Mouse (Mus musculus): Measurements from ENCODE around the gene Usp4. TPM values are rescaled to one million over a fixed set of nuclear protein-coding genes. Genes with fewer than 3 reads are reported as not detected.

Gene Usp4
- polyA plus RNA-seq, 1 experiment from 2014 or later: 105 TPM

DNA sequence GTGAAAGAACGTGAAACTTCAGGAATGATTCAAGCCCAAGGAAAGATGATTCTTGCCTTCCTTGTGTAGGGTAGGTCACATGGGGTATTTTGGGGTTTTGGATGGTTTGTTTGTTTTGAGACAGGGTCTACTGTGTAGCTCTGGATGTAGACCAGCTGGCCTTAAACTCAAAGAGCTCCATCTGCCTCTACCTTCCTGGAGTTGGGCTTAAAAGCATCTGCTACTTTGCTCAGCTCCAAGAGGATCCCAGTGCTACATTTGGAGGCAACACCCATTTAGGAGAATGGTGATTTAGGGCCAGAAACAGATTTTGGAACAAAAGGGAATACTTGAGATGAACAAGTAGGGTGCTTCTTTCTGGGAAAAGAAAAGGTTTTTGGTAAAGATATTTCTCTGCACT lies 22.9 kb upstream of the Usp4 start:
- peaks cover 62% of the 10 kb centered on the region for H3K36me3 ChIP-seq
- no peak overlapping the region for H3K27ac ChIP-seq
- H3K9ac ChIP-seq: no peak overlapping the region
- H3K4me3 ChIP-seq (replicated peaks): no peak overlapping the region
- no peaks in the 10 kb centered on the region for H3K9me3 ChIP-seq (replicated peaks)
- WGBS: 90% methylated on average over 1 of the region's 1 CpGs
- H3K4me1 ChIP-seq: 0 out of 2 replicates have a peak, but pooled peaks cover 2% of the 10 kb centered on the region
- no peaks in the 10 kb centered on the region for H3K27me3 ChIP-seq
- no peak overlapping the region for H3K4me2 ChIP-seq
- ATAC-seq (replicated peaks; ENCODE audit: low FRiP score): no peak

DNA sequence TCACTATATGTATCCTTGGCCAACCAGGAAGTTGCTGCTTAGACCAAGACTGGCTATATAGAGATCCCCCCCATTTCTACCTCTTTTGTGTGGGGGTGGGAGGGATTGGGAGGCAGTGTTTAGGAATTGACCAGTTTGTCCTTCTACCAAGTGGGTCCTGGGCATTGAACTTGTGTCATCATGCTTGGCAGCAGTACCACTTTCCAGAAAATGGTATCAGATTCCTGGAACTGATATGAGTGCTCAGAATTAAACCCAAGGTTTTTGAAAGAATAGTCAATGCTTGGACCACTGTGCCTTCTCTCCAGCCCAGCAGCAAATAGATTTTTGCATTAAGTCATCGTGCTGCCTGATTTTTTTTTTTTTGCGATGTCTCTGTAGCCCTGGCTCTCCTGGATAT lies 21.8 kb upstream of the Usp4 start:
- H3K9me3 ChIP-seq (replicated peaks): no peaks in the 10 kb centered on the region
- no peak for ATAC-seq (replicated peaks; ENCODE audit: low FRiP score)
- WGBS: 98% methylated on average over 2 of the region's 2 CpGs
- no peak overlapping the region for H3K27ac ChIP-seq
- H3K4me1 ChIP-seq: 0 out of 2 replicates have a peak, but pooled peaks cover 2% of the 10 kb centered on the region
- no peaks in the 10 kb centered on the region for H3K27me3 ChIP-seq
- H3K36me3 ChIP-seq: peaks cover 64% of the 10 kb centered on the region
- no peak overlapping the region for H3K4me2 ChIP-seq
- no peak overlapping the region for H3K4me3 ChIP-seq (replicated peaks)
- no peak overlapping the region for H3K9ac ChIP-seq

DNA sequence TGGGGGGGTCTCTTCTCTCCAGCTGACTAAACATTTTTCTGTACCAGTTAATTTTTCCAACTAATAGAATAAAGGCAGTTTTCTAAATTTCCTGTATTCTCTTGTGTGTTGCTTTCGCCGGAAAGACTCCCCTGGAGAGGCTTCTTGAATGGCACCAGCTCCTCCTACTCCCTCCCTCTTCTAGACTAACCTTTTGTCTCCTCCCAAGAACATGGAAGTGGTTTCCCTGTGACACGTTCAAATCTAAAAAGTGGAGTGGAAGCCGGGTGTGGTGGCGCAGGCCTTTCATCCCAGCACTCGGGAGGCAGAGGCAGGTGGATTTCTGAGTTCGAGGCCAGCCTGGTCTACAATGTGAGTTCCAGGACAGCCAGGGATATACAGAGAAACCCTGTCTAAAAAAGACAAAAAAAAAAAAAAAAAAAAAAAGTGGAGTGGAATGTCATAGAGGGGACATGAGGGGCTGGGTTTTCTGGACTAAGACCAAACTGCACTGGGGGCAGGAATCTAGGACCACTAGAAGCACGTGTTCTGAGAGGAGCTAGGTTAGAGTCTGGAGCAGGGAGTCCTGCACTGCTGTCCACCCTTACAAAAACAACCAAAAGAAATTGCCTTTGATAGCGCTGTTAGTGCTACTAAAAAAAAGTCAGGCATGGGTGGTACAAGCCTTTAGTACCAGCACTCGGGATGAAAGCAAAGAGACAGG lies 9.7 kb upstream of the Usp4 start:
- 65% methylated on average over 10 of the region's 10 CpGs for WGBS
- Histone ChIP-seq H3K9ac (0 out of 2 replicates have a peak overlapping the region, but pooled peaks have one; percentile 86), H3K36me3 (peaks cover 49% of the 10 kb centered on the region), H3K27me3 (no peaks in the 10 kb centered on the region), H3K4me3 (replicated peaks) (peak overlapping the region; percentile 73), H3K4me1 (peaks cover 41% of the 10 kb centered on the region), H3K9me3 (replicated peaks) (no peaks in the 10 kb centered on the region), H3K4me2 (peak overlapping the region; percentile 78; the same call in 1 of the 2 replicates), H3K27ac (peak overlapping the region; percentile 96)
- ATAC-seq (replicated peaks; ENCODE audit: low FRiP score): no peak

DNA sequence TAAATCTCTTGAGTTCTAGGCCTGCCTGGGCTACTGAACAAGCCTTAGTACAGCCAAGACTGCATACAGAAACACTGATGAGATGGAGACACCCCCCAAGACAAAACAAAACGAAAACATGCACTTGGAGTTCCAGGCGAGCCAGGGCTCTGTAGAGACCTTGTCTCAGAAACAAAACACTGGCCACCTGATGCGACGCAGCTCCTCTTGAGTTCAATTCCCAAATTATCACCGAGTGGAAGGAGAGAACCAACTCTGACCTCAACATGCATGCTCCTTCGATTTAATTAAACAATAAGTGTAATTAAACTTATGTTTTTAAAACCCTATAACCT lies 9.1 kb upstream of the Usp4 start:
- Histone ChIP-seq H3K27ac (peak overlapping the region; percentile 96), H3K9me3 (replicated peaks) (no peaks in the 10 kb centered on the region), H3K4me3 (replicated peaks) (peak overlapping the region; percentile 73), H3K36me3 (peaks cover 44% of the 10 kb centered on the region), H3K4me1 (peaks cover 41% of the 10 kb centered on the region), H3K9ac (0 out of 2 replicates have a peak overlapping the region, but pooled peaks have one; percentile 86), H3K4me2 (peak overlapping the region; percentile 78), H3K27me3 (no peaks in the 10 kb centered on the region)
- 15% methylated on average over 6 of the region's 6 CpGs for WGBS
- peak; percentile 13; the same call in 1 of the 2 replicates for ATAC-seq (replicated peaks; ENCODE audit: low FRiP score)

DNA sequence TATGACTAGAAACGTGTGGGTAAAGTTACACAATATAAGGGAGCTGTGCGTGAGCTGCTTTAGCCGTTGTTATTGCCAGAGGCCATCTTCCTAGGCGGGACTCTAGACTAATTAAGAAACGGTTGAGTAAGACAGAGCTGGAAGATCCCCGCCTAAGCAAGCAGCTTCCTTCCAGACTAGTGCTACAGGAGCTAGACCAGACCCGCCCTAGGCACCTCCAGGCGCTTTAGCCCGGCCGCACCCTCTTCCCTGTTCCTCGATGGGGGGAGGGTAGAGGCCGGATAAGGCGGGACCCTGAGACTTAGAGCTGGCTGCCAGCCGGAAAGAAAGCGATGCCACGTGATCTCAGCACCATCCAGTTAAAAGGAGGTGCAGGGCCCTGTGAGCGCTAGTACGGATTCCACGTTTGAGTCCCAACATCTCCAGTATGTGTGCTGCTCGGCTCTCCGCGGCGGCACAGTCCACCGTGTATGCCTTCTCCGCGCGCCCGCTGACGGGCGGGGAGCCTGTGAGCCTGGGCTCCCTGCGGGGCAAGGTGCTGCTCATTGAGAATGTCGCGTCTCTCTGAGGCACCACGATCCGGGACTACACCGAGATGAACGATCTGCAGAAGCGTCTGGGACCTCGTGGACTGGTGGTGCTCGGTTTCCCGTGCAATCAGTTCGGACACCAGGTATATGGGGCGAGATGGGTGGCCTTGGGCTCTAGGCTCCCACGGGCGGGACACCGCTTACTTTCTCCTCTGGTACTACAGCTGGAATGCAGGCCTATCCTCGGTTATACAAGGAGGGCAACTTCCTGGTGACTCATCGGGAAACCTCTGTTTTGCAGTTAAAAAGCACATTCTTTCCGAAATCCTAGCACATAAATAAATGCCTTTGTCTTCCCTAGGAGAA lies 8.5 kb upstream of the Usp4 start, which contains the start of gene Gpx1:
TSS of gene Gpx1 (plus strand) at position 18 of the 896 bp plus-strand sequence.
- Histone ChIP-seq H3K9ac (peak within 1 kb of the TSS; percentile 86), H3K4me3 (replicated peaks) (peak within 1 kb of the TSS; percentile 73), H3K9me3 (replicated peaks) (no peaks in the 10 kb centered on the region), H3K4me1 (peaks cover 41% of the 10 kb centered on the region), H3K27ac (peak within 1 kb of the TSS; percentile 96), H3K4me2 (peak within 1 kb of the TSS; percentile 78), H3K36me3 (peaks cover 38% of the 10 kb centered on the region), H3K27me3 (no peaks in the 10 kb centered on the region)
- peak; percentile 99 for ATAC-seq (replicated peaks; ENCODE audit: low FRiP score)
- WGBS: under 1% methylated on average over 49 of the region's 49 CpGs

DNA sequence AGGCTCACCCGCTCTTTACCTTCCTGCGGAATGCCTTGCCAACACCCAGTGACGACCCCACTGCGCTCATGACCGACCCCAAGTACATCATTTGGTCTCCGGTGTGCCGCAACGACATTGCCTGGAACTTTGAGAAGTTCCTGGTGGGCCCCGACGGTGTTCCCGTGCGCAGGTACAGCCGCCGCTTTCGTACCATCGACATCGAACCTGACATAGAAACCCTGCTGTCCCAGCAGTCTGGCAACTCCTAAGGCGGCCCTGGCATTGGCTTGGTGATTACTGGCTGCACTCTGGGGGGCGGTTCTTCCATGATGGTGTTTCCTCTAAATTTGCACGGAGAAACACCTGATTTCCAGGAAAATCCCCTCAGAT lies 7.8 kb upstream of the Usp4 start:
- Histone ChIP-seq H3K4me3 (replicated peaks) (peak overlapping the region; percentile 73), H3K27ac (peak overlapping the region; percentile 96), H3K27me3 (no peaks in the 10 kb centered on the region), H3K36me3 (peaks cover 31% of the 10 kb centered on the region), H3K9ac (peak overlapping the region; percentile 86), H3K9me3 (replicated peaks) (no peaks in the 10 kb centered on the region), H3K4me2 (peak overlapping the region; percentile 78), H3K4me1 (peaks cover 41% of the 10 kb centered on the region)
- no peak for ATAC-seq (replicated peaks; ENCODE audit: low FRiP score)
- WGBS: 8% methylated on average over 20 of the region's 20 CpGs

DNA sequence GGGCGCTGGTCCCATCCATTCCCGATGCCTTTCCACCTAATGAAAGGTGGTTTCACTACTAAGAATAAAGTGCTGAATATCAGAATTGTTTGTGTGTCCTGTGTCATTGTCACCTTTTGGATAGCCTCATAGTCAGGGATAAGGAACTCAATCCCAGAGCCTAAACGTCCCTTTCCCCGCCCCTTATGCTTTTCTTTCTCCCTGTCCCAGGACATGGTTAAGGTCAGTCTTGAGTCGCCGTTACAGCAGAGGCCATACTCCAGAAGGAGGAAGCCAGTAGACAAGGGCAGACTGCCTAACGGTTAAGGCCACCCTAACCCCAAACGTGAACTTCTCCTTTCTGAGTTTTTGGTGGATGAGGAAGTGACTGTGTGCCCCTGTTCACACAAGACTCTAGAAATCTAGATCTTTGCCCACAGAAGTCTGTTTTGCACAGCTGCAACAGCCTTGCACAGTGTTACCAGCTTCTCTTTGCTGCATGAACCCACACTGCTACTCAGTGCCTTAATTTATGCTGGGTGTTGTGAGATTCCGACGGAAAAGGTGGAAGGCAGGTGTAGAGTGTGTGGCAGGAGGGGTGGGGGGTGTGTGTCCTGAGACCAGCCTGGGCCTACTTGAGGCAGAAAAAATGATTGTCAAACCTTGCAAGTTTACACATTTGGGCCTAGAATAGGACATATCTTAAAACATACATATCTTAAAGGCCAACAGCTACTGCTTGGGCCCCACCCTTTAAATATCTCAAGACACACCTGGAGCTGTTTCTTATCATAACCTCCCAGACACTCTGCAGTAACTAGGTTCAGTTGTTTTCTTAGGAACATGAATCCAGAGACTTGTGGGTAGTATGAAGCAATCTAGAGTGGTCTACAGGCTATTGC lies 7.2 kb upstream of the Usp4 start:
- peaks cover 24% of the 10 kb centered on the region for H3K36me3 ChIP-seq
- WGBS: 49% methylated on average over 10 of the region's 10 CpGs
- H3K4me1 ChIP-seq: peaks cover 41% of the 10 kb centered on the region
- H3K4me2 ChIP-seq: peak overlapping the region; percentile 78
- H3K27me3 ChIP-seq: no peaks in the 10 kb centered on the region
- peak overlapping the region; percentile 96 for H3K27ac ChIP-seq
- no peak for ATAC-seq (replicated peaks; ENCODE audit: low FRiP score)
- peak overlapping the region; percentile 86 for H3K9ac ChIP-seq
- peak overlapping the region; percentile 73 for H3K4me3 ChIP-seq (replicated peaks)
- no peaks in the 10 kb centered on the region for H3K9me3 ChIP-seq (replicated peaks)

DNA sequence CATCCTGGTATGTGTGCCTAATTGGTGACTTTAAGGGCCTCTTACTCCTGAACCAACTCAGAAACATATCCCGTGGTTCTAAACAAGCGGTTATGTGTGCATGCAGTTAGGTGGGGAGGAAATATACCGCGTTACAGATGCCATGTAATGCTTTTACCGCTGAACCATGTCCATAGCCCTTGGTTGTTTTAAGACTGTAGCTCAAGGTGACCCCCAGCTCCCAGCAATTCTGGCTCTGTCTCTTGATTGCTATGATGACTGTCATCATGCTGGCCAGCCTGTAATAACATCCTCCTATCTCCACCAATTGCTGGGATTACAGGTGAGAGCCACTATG lies 6.5 kb upstream of the Usp4 start:
- Histone ChIP-seq H3K27ac (peak overlapping the region; percentile 96), H3K9me3 (replicated peaks) (no peaks in the 10 kb centered on the region), H3K4me1 (peaks cover 43% of the 10 kb centered on the region), H3K36me3 (peaks cover 18% of the 10 kb centered on the region), H3K27me3 (no peaks in the 10 kb centered on the region), H3K4me2 (peak overlapping the region; percentile 78), H3K9ac (no peak overlapping the region), H3K4me3 (replicated peaks) (peak overlapping the region; percentile 73; the same call in 1 of the 2 replicates)
- WGBS: 83% methylated on average over 5 of the region's 5 CpGs
- ATAC-seq (replicated peaks; ENCODE audit: low FRiP score): no peak

DNA sequence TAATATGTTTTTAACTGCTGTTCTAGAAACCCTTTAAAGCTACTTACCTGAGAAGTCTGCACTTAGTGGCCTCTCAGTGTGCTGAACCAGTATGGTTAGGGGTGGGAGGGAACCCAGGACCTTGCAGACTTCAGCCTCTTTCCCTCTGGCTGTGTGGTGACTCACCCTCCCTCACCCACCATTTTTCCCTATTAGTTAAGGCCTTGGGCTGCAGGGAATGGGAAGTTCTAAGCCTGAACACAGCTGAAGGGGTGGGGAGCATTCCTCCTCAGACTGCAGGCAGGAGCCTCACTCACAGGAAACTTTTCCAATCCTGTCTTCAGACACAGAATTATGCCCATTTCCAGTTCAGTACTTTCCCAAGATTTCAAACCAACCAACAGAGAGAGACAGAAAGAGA lies 5.9 kb upstream of the Usp4 start:
- Histone ChIP-seq H3K9me3 (replicated peaks) (no peaks in the 10 kb centered on the region), H3K4me1 (peaks cover 47% of the 10 kb centered on the region), H3K27ac (peak overlapping the region; percentile 96), H3K9ac (no peak overlapping the region), H3K4me2 (no peak overlapping the region), H3K27me3 (no peaks in the 10 kb centered on the region), H3K4me3 (replicated peaks) (no peak overlapping the region), H3K36me3 (peaks cover 14% of the 10 kb centered on the region)
- ATAC-seq (replicated peaks; ENCODE audit: low FRiP score): no peak

DNA sequence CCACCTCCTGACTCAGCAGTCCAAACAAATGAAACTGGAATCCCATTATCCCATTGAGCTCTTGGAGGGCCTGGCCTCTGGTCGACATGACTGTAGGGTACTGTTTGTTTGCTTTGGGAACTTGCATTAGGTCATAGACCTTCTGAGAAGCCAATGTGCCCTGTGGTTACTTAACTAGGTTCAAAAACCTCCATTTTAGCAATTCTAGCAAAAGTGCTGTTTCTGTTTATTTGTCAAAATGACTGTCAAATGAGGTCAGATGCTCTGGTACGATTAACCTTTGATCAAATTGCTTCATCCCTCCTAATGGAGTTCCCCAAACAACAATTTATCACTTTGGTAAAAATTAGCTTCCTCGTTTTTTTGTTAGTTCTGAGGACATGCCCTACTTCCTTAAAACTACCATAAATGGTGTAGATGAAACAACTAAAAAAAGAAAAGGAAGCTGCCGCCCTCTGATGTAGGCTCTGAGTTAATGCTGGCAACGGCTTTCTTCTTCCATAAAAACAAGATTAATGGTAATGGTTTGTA lies 5.3 kb upstream of the Usp4 start:
- H3K9me3 ChIP-seq (replicated peaks): no peaks in the 10 kb centered on the region
- WGBS: 29% methylated on average over 5 of the region's 5 CpGs
- peak overlapping the region; percentile 96 for H3K27ac ChIP-seq
- no peaks in the 10 kb centered on the region for H3K27me3 ChIP-seq
- H3K36me3 ChIP-seq: peaks cover 14% of the 10 kb centered on the region
- H3K9ac ChIP-seq: no peak overlapping the region
- H3K4me2 ChIP-seq: no peak overlapping the region
- no peak overlapping the region for H3K4me3 ChIP-seq (replicated peaks)
- no peak for ATAC-seq (replicated peaks; ENCODE audit: low FRiP score)
- H3K4me1 ChIP-seq: peaks cover 49% of the 10 kb centered on the region

DNA sequence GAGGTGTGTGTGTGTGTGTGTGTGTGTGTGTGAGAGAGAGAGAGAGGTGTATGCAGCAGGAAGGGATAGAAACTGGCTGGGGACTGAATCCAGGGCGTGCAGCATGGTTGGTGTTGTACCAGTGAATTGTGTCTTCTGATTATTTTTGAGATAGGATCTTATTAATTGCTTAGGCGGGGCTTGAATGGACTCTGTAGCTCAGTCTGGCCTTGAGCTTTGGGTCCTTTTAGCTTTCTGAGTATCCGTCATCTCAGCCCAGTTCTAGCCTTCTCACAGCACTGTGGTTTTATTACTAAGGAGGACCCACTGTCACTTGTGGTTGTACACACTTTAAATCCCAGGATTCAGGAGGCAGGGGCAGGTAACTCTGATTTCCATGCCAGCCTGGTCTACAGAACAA lies 4.3 kb upstream of the Usp4 start:
- no peak for ATAC-seq (replicated peaks; ENCODE audit: low FRiP score)
- Histone ChIP-seq H3K9ac (no peak overlapping the region), H3K4me1 (peaks cover 42% of the 10 kb centered on the region), H3K4me2 (no peak overlapping the region), H3K27ac (no peak overlapping the region), H3K36me3 (peaks cover 5% of the 10 kb centered on the region), H3K4me3 (replicated peaks) (no peak overlapping the region), H3K27me3 (no peaks in the 10 kb centered on the region), H3K9me3 (replicated peaks) (no peaks in the 10 kb centered on the region)
- 77% methylated on average over 3 of the region's 3 CpGs for WGBS
